Mouse (Mus musculus) right cerebral cortex, adult 2 months (tissue): ENCODE results near the gene Cfd.

Source experiments
- DNase-seq, 2 experiments: peaks; one replicate each; pipeline ENCODE4 v3.0.0; 2021 to 2022; ENCODE audit warnings: low spot score in 2 of 2

The Cfd gene

DNA sequence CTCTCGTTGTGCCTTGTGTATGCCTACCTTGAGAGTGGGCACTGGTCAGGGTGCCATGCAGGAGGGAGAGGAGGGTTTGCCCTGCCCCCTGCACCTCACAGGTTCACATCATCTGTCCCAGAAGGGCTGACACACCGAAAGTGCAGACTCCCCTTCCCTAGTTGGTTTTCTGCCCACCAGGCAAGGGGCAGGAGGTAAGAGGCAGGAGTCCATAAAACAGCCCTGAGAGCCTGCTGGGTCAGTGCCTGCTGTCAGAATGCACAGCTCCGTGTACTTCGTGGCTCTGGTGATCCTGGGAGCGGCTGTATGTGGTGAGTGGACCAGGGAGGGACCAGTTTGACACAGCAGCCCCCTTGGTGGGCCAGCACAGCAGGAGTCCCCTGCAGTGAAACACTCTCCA is at the start of gene Cfd:
Gene Cfd (plus strand): TSS at position 184 of the 400 bp plus-strand sequence.
- DNase-seq, result no peak

DNA sequence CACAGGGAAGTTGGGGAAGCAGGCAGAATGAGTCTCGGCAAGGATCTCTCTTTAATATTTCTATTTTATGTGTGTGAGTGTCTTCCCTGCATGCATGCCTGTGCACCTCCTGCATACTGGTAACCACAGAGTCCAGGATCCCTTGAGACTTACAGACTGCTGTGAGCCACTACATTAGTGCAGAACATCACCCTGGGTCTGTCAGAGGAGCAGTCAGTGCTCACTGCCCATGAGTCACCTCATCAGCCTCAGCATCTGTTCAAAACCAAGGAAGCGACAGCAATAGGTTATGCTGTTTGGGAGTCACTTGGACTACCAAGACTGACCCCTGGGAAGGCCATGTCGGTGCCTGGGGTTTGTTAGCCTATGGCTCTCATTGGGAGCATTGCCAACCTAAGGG is 48.3 kb upstream of the Cfd start:
- DNase-seq, result no peak

DNA sequence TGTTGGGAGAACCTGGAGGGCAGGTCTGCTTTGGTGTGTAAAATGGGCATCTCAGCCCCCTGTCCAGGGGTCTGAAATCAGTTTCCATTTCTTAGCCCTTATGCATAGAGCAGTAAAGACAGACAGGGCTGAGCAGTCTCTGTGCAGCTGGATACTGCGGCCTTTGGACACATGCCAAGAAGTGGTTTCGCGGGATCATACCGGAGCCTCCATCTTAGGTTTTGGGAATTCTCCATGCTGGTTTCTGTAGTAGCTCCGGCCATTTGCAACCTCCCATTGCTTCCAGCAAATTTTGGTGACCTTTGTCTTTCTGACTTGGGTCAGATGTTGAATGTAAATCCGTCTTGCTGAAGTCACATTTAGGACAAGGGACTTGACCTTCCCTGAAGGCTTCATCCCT is 47.2 kb upstream of the Cfd start:
- DNase-seq, result no peak

DNA sequence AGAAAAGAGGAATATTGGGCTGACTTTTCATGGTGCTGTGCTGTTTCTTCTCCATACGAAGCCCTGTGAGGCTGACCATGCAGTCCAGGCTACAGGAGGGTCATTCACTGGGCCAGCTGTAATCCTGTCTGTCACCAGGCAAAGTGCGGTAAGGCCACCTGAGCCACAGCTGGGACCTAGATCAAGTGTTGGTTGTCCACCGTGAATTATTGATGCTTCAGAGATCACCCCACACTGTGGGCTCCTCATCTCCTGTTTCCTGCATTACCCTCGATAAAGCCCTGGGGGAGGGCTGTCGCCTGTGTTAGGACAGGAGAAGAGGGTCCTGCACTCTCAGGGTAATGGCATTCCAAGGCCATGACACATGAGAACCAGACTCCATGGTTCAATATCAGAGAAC is 44.1 kb upstream of the Cfd start:
- DNase-seq, result no peak

DNA sequence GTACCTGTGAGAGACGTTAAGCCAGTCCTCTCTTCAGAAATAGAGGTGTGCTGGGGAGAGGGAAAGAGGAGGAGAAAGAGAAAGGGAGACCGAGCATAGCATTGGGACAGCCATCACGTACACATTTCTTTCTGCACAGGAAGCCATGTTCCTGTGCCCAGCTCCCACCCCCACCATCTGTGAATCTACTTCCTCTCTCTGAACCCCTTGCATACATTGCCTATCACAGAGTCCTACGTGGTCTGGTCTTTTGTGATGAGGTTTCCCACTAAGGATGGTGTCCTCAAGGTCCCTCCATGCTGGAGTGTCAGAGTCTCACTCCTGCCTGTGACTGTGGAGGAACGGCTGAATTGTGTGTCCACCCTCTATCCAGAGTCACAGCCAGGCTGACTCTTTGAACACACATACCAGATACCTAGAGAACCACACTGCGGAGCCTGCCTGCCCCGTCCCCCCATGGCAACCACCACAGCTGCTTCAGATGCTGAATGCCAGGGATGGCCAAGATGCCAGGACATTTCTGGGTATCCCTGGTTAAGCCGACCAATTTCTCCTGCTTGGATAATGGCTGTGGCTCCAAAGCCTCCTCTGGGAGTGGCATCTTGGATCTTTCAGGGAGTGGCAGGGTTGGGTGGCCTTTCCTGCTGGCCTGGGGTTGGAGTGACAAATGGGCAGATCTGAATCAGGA is 40.6 kb upstream of the Cfd start:
- DNase-seq, result no peak

DNA sequence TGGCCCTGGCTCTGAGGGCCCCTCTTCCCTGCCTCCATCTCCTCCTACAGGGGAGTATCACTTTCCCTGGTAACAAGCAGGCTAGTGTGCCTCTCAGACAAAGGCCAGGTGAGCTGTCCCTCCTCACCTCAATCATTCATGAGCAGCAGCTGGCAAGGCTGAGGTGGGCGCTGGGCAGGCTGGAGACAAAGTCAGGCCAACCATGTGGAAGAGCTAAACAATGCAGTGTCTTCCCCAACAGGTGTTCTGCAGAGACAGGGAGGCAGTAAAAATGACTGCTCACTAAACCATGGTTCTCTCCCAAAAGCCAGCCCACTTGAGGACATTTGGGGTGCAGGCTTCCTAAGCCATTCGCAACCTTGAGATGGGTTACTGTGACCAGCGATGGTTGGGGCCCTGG is 39.0 kb upstream of the Cfd start:
- DNase-seq, result no peak

DNA sequence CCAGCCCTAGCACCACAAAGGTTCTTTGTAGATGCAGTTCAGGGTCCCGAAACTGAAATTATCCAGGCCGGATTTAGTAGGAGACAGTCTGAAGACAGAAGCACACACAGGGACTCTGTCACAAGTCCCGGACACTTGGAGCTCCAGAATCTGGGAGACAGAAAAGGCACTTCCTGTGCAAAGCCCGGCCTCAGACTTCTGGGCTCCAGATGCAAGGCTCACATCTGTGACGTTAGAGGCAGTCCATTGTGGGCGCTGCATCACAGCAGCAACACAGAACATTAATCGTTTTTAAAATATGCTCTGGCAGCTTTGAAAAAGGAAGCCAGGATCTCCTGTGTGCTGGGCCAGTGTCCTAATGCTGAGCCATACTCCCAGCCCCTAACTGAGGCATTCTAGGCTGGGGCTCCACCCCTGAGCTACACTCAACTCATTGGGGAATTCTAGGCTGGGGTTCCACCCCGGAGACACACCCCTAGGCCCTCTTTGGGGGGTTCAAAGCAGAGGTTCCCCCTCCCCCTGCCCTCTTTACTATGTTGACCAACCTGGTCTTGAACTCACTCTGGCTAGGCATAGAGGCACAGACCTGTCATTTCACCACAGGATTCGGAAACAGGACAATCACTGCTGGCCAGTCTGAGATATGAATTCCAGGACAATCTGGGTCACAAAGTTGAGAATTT is 38.4 kb upstream of the Cfd start:
- no peak for DNase-seq

DNA sequence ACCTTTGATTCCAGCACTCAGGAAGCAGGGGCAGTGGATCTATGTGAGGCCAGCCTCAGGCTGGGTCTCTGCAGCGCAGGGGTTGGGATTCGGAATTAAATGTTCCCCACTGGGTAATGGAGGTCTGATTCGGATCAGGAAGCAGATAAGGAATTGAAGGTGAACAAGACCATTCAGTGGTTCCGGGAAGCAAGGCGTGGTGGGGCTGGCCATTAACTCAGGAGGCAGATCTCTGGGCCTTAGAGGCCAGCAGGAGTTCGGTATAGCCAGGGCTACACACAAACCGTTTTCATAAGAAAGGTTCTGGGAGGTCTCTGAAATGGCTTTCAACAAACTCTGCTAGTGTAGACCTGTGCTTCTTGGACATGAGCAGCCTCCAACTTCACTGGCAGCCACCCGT is 37.8 kb upstream of the Cfd start:
- DNase-seq, result no peak

DNA sequence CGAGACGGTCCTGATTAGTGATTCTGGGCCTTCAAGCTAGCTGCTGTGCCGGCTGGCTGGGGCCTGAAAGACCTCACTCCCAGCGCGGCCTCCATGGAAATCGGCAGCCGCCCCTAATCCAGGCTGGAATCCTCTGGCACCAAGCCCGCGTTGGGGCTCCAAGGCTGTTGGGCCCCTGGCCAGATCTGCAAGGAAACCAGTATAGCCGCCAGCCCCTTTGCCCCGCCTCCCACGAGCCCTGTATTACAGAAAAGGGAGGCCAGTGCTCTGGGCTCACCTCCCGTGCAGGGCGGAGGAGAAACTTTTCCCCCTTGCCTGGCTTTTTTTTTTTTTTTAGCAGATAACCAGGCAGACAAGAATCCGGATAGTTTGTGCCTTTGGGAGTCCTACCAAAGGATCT is 37.3 kb upstream of the Cfd start:
- DNase-seq, result peak; percentile 79 to 82

DNA sequence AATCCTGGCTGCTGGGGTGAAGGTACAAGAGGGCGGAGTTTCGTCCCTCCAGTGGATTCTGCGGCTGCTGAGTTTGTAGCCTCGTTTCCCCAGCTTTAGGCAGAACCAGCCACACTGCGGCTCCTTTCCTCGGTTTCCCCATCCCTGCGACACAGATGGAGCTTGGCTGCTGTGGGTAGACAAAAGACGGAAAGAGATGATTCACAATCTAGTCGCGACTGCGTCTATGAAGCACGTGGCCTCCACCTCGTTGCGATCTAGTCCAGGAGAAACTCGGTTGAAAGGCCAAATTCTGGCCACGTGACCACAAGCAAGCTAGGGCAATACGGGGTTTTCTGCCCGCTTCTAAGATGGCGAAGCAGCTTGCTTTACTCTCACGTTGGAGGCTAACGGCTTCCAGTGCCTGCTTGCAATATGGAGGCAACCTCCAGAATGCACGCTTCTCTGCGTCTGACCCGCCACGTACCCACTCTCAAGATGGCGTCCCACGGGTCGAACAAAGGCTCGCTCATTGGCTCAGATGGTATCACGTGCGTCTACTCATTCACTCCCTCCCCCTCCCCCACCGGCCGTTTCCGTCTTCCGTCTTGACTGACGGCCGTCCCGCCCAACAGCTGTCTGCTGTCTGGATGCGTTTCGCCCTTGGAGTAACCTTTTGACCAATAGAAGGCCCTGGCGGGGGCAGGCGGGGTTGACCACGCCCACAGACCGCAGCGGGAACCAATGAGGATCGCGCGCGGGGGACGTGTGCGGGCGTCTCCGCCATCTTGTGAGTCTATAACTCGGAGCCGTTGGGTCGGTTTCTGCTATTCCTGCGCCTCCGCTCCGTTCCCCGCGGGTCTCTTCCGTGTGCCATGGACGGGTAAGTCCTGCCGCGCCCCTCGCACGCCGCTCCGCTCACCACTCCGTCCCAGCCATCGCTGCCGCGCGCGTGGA is 36.5 kb upstream of the Cfd start, which contains the start of gene Ptbp1:
Gene Ptbp1 (plus strand): TSS at position 568 of the 936 bp plus-strand sequence.
- peak; percentile 99 for DNase-seq

DNA sequence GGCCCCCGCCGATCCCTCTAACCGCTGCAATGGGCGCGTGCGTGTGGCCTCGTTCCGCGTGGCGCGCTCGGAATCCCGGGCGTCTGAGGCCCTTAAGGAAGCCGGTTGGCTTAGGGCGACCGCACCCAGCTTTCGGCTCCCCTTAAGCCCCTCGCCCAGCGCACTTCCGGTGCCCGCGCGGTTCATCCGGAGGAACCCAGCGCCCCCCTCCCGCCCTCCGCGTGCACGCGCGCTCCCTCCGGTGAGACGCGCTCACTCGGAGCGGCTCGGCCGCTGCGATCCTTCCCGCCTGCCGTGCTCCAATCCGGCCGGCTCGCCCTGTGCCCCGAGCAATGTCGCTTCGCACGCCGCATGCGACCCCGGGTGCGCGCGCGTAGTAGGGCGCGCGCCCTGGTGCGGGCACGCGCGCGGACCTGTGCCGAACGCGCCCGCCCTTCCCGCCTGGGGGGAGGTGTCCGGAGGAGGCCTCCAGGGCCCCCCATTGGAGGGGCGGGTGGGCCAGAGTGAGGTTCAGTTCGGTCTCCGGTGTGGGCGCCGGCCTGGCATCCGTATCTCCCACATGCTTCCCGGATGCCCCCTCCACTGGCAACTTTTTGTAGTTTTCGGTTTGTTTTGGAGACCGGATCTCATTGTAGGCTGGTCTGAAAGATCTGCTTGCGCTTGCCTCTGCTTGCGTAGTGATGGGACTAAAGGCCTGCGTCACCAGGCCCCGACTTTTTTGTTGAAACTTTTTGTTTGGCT is 35.7 kb upstream of the Cfd start:
- DNase-seq, result peak in 1 of 2 experiments; percentile 57

DNA sequence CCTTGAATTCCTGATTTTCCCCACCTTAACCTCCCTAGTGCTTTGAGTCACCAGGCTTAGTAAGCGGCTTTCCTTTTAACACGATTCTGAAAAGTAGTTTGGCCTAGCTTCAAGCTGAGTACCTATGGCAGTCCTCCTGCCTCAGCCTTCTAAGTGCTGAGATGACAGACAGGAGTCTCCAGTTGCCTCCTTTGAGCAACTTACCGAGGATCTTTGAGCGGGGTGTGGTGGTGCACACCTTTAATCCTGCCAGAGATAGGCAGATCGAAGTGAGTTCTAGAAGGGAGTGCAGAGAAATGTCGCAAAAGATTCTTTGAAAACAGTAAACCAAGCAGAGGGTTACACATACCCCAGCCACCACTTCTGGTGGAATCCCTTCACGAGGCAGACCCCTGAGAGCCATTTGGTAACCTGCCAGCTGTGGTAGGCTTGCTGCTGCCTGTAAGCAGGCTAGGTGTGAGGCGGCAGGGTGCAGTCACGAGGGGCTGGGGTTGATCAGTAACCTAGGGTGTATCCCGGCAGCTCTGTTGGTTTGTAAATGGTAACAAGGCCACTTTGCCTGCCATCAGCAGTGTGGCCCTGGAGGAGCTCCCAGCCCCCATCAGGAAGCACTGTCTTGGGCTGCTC is 35.0 kb upstream of the Cfd start:
- no peak for DNase-seq

DNA sequence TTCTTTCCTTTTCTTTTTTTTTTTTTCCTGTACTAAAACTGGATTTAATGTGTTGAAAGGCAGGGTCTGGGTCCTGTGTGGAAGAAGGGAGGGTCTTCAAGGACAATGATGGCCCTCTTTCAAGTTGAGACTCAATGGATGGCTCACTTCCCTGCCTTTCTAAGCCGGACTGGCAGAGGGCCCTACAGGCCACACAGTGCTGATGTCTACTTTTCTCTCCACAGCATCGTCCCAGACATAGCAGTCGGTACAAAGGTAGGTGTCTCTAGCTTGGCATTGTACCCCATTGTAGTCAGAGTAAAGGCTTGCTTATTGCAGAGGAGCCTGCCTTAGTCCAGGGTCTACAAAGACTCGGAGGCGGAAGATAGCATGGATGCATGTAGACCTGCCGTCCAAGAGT is 34.4 kb upstream of the Cfd start:
- no peak for DNase-seq

DNA sequence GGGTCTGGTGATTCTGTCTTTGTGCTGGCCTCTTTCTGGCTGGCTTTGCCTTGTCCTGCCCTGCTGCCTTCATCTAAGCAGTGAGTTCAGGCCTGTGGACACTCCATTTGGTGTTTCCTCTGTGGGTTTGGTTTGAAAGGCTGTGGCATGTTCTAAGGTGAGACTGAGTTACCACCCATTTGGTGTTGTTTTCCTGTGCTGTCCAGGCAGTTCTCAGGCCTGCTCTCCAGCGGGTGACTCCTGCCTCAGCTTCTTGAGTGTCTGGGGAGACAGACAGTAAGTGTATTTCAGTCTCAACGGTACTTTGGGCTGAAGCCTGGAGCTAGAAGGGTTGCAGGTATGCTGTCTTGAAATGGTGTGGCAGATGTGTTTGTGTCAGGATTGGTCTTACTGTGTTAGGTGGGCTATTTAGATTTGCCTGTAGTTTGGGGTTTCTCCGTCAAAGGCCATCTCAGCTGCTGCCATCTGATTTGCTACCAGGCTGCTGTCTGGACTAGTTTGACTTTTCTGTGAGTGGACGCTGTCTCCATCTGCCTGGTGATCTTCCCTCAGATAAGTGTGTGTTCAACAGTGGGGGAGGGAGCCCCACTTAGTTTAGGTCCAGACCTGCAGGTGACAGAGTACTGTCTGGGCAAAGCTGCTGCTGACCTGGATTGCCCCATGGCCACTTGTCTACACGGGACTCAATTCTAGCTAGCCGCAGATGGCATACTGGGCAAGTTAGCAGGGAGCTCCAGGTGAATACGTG is 33.8 kb upstream of the Cfd start:
- no peak for DNase-seq

DNA sequence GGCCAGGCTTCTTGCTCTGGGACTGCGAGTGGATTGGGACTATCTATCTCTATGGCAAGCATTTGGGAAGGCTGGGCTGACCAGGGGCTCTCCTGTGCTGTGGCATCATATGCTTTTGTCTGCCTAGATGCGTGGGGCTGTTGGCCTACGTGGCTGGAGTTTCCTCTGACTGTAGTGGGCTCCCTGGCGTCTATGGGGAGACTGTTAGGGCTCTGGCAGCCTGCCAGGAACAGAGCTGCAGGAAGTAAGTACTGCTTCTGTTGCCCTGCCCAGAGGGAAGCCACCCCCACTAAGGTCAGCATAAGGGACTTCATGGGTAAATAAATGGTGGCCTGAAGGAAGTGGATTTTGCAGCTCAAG is 33.2 kb upstream of the Cfd start:
- peak in 1 of 2 experiments; percentile 45 for DNase-seq

DNA sequence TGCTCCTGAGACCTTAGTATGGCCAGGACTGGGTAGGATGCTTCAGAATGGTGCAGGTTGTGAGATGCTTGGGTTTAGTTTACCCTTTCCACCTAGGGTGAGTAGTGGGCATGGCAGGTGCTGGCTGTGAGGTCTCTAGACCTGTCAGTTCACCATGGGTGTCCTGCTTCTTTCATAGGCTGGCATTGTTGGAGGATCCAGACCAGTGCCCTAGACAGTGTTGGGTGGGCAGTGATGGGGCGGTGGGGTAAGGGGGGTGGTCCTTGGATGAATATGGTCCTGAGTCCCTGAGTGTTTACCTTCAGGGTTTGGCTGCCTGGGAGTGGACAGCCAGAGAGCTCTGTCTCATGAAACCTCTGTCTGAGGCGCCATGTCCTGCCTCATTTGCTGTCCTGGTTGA is 32.8 kb upstream of the Cfd start:
- no peak for DNase-seq

DNA sequence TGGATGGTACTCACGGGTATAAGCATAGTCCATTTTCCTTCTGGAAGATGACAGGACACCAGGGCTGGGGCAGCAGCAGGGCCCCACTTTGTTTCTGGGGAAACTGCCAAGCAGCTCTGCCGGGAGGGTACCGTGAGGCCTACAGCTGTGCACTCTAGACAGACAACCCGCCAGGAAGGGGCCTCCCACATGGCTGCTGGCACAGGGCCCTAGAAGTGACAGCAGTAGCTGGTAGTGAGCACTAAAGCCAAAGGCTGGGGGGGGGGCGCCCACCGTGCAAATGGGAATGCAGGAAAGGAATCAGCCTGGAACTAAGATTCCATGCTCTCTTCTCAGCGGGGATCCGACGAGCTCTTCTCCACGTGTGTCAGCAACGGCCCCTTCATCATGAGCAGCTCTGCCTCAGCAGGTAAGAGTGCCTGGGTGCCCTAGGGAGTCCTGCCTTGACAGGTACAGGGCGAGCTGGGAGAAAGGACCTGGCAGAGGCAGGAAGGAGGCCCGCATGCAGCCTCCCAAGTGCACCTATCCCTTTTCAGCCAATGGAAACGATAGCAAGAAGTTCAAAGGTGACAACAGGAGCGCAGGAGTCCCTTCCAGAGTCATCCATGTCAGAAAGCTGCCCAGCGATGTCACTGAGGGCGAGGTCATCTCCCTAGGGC is 32.1 kb upstream of the Cfd start:
- DNase-seq, result peak; percentile 69 to 77

DNA sequence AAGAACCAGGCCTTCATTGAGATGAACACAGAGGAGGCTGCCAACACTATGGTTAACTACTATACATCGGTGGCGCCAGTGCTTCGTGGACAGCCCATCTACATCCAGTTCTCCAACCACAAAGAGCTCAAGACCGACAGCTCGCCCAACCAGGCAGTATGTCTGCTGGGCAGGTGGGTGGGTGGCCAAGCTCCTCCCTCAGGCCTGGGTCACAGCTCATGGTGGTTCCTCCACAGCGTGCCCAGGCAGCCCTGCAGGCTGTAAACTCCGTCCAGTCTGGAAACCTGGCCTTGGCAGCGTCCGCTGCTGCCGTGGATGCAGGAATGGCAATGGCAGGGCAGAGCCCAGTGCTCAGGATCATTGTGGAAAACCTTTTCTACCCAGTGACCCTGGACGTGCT is 31.5 kb upstream of the Cfd start:
- DNase-seq, result no peak

DNA sequence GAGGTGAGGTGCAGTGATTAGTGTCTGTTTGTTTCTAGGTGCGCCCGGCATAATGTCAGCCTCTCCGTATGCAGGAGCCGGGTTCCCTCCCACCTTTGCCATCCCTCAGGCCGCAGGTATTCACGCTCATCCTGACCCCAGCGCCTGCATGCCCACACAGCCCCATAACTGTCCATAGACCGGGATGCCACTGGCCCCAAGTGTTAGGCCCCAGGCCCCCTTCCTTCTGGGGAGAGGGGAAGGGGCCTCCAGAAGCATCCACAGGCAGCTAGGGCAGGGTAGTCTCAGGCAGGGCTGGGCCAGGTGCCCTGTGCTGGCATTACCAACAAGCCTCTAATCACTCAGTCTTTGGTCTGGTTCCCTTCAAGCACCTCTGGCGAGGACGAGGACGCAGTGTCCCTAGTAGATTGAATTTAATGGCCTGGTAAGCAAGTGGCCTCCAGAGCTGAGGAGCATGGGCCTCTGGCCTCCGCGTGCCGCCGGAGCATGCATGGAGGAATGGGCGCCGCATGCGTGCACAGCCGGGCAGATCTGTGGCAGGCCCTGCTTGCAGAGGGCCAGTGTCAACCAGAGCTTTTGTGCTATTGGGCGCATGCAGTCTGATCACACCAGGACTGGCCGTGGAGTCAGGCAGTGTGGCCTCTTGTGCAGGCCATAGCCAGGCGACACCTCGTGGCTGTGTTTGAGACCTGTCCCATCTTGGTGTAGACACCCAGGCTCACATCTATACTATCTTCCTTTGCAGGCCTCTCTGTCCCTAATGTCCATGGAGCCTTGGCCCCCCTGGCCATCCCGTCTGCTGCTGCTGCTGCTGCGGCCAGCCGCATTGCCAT is 30.4 kb upstream of the Cfd start:
- no peak for DNase-seq
